Mouse (Mus musculus): Measurements from ENCODE around the gene Spic. TPM values are rescaled to one million over a fixed set of nuclear protein-coding genes. Genes with fewer than 3 reads are reported as not detected.
"Not testable (repeated sequence)": the region's sequence is repeated elsewhere in the genome, so short reads cannot be mapped to it uniquely, and the experiment has no call there.

Spic gene
- total RNA-seq (2021), result 2.6 and 2.8 TPM in 2 replicates
- long read RNA-seq, experiment 1, partial matches to known transcripts, result 0 of 1 reads
- long read RNA-seq, experiment 1, other reads (novel, unspliced or antisense), result 0 of 1 reads
- long read RNA-seq, experiment 2, partial matches to known transcripts, result 0 of 1 reads
- long read RNA-seq, experiment 2, other reads (novel, unspliced or antisense), result 1 of 1 reads

DNA sequence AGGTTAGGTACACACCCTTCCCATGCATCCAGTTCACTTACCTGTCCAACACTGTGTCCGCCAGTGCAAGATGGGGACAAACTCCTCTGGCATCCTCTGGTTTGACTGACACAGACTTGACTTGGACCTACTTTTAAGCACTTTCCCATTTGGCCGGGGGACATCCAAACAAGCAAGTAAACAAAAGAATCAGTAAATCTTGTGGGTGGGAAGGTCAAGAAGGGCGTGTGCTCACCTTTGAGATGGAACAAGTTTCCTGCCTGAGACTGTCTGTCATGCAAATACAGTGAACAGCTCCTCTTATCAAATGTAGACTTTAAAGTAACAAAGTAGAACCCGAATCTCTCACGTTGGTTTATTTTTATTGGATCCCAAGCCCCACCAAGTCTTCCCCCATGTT lies at the start of gene Spic:
Spic (minus strand) TSS at position 91 of the 400 bp plus-strand sequence.
- DNase-seq, result no peak

DNA sequence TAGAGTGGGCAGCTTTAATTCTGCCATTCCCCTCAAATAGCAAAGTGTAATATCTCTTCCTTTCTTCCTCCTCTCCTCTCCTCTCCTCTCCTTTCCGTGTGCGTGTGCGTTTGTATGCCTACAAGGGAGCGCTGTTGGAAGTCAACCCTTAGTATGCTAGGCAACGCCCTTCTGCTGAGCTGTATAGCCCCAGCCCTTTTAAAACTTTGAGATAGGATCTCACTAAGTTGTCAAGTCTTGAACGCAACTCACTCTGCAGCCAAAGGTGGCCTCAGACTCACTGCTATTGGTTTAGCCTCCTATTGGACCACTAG lies 47.5 kb upstream of the Spic start:
- no peak for DNase-seq

- DNase-seq, result no peak
Measured at GRCm38 (mm10) chr10:88731496-88732308, 46.9 kb upstream of the Spic start.

GRCm38 (mm10) chr10:88730571-88731495 lies 46.0 kb upstream of the Spic start, which contains the start of gene Arl1:
Arl1 (plus strand) TSS chr10:88730858.
- DNase-seq, result peak; percentile 98

GRCm38 (mm10) chr10:88728166-88728565 lies 43.4 kb upstream of the Spic start:
- DNase-seq, result no peak

GRCm38 (mm10) chr10:88727128-88727527 lies 42.3 kb upstream of the Spic start:
- DNase-seq, result peak; percentile 67

DNA sequence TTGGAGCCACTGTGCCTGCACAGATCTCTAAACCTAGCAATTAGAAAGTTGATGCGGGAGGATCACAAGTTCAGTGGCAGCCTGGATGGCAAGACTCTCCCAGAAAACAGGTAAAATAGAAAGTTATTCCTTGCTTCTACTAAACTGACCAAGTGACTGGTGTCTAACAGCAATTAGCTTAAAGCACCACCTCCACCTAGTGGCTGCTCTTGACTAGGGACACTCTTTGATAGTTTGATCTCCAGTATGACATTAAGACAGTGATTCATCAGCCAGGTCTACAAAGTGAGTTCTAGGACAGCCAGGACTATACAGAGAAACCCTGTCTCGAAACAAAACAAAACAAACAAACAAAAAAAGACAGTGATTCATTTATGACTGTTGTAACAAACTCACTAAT lies 40.5 kb upstream of the Spic start:
- DNase-seq, result peak; percentile 43

- no peak for DNase-seq
Measured at GRCm38 (mm10) chr10:88719618-88720017, 34.8 kb upstream of the Spic start.

DNA sequence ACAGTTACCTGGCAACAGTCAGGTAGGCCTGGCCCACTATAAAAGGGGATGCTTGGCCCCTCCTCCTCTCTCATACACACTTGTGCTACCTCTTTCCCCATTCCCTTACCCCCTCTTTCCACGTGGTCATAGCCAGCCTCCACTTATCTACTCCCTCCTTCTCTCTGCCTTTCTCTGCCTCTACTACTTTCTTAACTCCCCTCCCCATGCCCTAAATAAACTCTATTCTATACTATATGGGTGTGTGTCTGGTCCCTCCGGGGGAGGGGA lies 32.9 kb upstream of the Spic start:
- DNase-seq, result no peak

GRCm38 (mm10) chr10:88716986-88717755 lies 32.4 kb upstream of the Spic start:
- DNase-seq, result no peak

DNA sequence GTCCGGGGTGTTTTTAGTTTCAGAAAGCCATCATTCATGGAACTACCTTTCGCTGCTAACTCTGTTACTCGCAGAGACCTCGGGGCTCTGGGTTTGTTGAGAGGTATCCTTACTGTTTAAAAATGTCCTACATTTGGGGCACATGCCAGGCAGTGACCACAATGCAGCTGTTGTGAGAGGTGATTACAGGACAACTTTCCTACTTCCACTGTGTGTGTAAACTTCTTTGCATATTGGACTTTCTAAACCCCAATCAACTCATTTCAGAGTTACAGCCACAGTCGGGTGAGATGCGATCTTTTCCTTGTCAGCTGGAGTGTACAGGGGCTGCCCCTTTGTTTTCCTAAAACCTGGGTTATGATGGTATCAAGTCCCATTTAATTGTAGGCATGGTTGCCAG lies 30.8 kb upstream of the Spic start:
- no peak for DNase-seq

DNA sequence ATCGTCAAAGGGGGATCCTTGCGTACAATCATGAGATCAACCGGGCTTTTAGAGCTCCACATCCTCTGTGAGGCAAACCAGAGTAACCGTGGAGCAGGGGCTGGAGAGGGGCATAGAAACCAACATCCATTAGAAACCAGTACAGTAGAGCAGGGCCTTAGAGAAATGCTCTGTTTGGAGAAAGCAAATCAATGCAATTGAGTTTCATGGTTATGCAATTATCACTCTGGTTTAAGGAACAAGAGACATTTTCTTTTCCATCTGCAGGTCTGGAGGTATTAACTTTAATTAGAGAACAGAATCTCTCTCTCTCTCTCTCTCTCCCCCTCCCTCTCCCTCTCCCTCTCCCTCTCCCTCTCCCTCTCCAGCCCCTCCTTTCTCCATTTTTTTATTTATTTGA lies 29.9 kb upstream of the Spic start:
- DNase-seq, result no peak

GRCm38 (mm10) chr10:88712359-88712758 lies 27.5 kb upstream of the Spic start:
- DNase-seq, result no peak

- DNase-seq, result no peak
Measured at GRCm38 (mm10) chr10:88708671-88709523, 24.1 kb upstream of the Spic start.

GRCm38 (mm10) chr10:88700938-88701337 lies 16.1 kb upstream of the Spic start:
- no peak for DNase-seq

- DNase-seq, result peak; percentile 10
Measured at GRCm38 (mm10) chr10:88682904-88683563, 1.8 kb downstream of the Spic start.

- no peak for DNase-seq
Measured at GRCm38 (mm10) chr10:88672825-88673224, 12.0 kb downstream of the Spic start.

GRCm38 (mm10) chr10:88672123-88672522 lies 12.7 kb downstream of the Spic start:
- DNase-seq, result no peak

DNA sequence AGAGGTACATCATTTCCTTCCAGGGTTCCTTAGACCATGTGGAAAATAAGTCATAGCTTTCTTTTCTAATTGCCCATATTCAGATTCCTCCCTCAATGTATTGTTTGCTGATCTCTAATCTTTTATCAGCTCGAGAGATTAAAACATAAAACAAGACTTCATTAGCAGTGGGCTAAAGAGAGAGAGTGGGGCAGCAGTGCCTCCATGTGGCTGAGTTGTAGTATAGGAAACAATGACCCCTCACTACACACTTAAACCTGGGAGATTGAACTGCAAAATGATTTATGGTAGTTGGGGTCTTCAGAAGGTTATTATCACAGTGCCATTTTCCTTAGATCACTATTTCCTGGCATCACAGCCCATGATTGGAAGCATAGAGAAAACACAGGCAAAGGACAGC lies 15.1 kb downstream of the Spic start:
- peak; percentile 66 for DNase-seq

DNA sequence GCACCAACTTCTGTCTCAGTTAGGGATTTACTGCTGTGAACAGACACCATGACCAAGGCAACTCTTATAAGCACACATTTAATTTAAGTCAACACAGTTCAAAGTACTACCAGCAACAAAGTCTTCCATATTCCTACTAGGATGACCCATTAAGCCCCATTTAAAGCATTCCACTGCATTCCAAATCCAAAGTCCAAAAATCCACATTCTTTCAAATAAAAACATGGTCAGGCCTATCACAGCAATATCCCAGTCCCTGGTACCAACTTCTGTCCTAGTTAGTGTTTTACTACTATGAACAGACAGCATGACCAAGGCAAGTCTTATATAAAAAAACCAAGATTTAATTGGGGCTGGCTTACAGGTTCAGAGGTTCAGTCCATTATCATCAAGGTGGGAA lies 21.0 kb downstream of the Spic start:
- not testable (repeated sequence) for DNase-seq

GRCm38 (mm10) chr10:88658918-88659317 lies 25.9 kb downstream of the Spic start:
- DNase-seq, result no peak

Data from adrenal gland, postnatal 14 days (tissue).